Mouse (Mus musculus) limb, embryonic 14.5 days (tissue): Measurements from ENCODE around the gene Ssc5d. TPM values are rescaled to one million over a fixed set of nuclear protein-coding genes. Genes with fewer than 3 reads are reported as not detected.
"Not testable (repeated sequence)": the region's sequence is repeated elsewhere in the genome, so short reads cannot be mapped to it uniquely, and the experiment has no call there.

Source experiments
- ATAC-seq: fragments of 200-750 bp; cut with Nextera tagmentation; 2 replicates; pipeline ENCODE4 v1.8.0; 2017; ENCODE audit warnings: low read depth, moderate number of reproducible peaks, moderate TSS enrichment; ENCODE audit not compliant: low FRiP score
- DNase-seq: peaks from one replicate; pipeline ENCODE4 v3.0.0-alpha.2; 2015; ENCODE audit warnings: low spot score
- H3K27ac ChIP-seq: fragments of 300-500 bp; sonication (generic); replicated peaks from 2 replicates; pipeline ENCODE4 v1.5.1; 2014; ENCODE audit warnings: low read depth, mild to moderate bottlenecking, low read length, moderate library complexity, mixed read lengths
- H3K27me3 ChIP-seq: fragments of 300-500 bp; sonication (generic); 2 replicates; pipeline ENCODE4 v1.6.1; 2014; ENCODE audit warnings: low read length, mixed read lengths; ENCODE audit not compliant: control insufficient read depth, insufficient read depth
- H3K36me3 ChIP-seq: fragments of 300-500 bp; sonication (generic); 2 replicates; pipeline ENCODE4 v1.6.1; 2014; ENCODE audit warnings: mild to moderate bottlenecking, low read length, moderate library complexity, mixed read lengths; ENCODE audit not compliant: control insufficient read depth, insufficient read depth
- H3K4me1 ChIP-seq: fragments of 300-500 bp; sonication (generic); 2 replicates; pipeline ENCODE4 v1.6.1; 2014; ENCODE audit warnings: antibody characterized with exemption, low read length, mixed read lengths; ENCODE audit not compliant: control insufficient read depth, insufficient read depth
- H3K4me2 ChIP-seq: fragments of 300-500 bp; sonication (generic); replicated peaks from 2 replicates; pipeline ENCODE4 v1.6.1; 2014; ENCODE audit warnings: low read depth, mild to moderate bottlenecking, low read length, moderate library complexity; ENCODE audit not compliant: severe bottlenecking
- H3K4me3 ChIP-seq: fragments of 300-500 bp; sonication (generic); replicated peaks from 2 replicates; pipeline ENCODE4 v1.5.1; 2014; ENCODE audit warnings: low read length
- H3K9ac ChIP-seq: fragments of 300-500 bp; sonication (generic); 2 replicates; pipeline ENCODE4 v1.6.1; 2014; ENCODE audit warnings: mild to moderate bottlenecking, low read depth, low read length, moderate library complexity; ENCODE audit not compliant: severe bottlenecking
- H3K9me3 ChIP-seq: fragments of 300-500 bp; sonication (generic); 2 replicates; pipeline ENCODE4 v1.6.1; 2016; ENCODE audit warnings: low read length; ENCODE audit not compliant: control insufficient read depth
- POLR2A ChIP-seq: fragments of 200-500 bp; IDR thresholded peaks from 2 replicates; pipeline ENCODE4 v1.8.0; 2012; ENCODE audit warnings: inconsistent platforms, mild to moderate bottlenecking, moderate library complexity, borderline replicate concordance; ENCODE audit not compliant: insufficient read depth, insufficient read length; ENCODE audit errors: extremely low read depth
- WGBS: fragments of 180-500 bp; shearing (Covaris S2); extraction: QIAGEN DNeasy Blood & Tissue Kit; methylation state at CpG from one replicate; pipeline ENCODE4 v1.1.7; 2014; 5-methylcytosine and 5-hydroxymethylcytosine counted together
- polyA plus RNA-seq, 2 experiments: library from polyadenylated mRNA; depleted of rRNA in 1 of 2; stranded (reverse) in 1 of 2; unstranded in 1 of 2; fragments of >200 nt; fragmentation: Nextera tagmentation in 1 of 2; extraction: Ambion mirVana in 1 of 2; gene quantifications; 2 replicates each; pipeline versions ENCODE4 v1.2.1 to v1.2.3; 2012 to 2014

Ssc5d gene
- 38.1 and 48.4 TPM in 2 replicates for polyA plus RNA-seq (2012; rRNA removed)
- polyA plus RNA-seq (2014; fragmentation: Nextera tagmentation; extraction: Ambion mirVana), result 13.2 and 13.6 TPM in 2 replicates

DNA sequence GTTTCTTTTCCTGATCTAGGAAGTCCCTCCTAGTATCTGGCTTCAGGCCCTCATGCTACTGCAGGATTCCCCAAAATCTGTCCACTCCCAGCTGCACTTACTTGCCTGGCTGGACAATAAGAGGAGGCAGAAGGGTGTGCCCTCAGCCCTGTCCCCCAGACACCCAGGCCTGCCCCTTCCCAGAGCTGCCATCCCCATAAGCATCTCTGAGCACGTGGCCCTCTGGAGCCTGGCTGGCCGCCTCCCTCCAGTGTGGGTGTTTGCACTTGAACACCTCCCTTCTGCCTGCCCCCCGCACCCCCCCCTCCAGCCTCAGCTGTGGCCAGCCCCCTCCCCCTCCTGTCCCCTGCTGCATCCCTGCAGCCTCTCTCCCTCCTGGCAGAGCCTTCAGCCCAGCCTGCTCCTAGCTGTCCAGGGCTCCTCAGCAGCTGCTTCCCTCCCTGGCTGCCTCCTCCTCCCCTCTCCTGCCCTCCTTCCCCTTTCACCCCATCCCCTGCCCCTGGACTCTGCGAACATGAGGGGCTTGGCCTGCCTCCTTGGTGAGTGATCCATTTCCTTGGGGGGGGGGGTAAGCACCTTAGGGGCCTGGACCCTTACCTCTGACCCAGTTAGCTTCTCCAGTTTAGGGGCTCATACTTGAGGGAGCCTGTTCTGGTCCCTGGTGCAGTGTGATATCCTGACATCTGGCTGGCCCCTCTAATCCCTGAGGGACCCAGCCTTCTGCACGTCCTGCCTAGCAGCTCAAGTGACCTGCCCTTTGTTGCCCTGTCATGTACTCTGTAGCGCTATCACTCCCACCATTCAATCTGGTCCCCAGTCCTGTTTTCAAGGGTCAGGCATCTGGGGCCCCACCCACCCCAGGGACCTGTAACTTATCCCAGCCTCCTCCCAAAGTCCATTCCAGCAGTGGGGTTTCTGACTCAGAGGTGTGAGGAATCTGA, at the start of gene Ssc5d:
TSS of gene Ssc5d (plus strand) at position 345 of the 941 bp plus-strand sequence.
- H3K4me2 ChIP-seq, result peak within 1 kb of the TSS; percentile 87
- DNase-seq (peak; percentile 64), ATAC-seq (peak; percentile 35)
- 23% methylated on average over 6 of the region's 6 CpGs for WGBS
- no peak for TF ChIP-seq POLR2A
- no peaks in the 10 kb centered on the region for H3K27me3 ChIP-seq
- peak within 1 kb of the TSS; percentile 92 for H3K27ac ChIP-seq
- H3K4me3 ChIP-seq, result peak within 1 kb of the TSS; percentile 33; the same call in 1 of the 2 replicates
- peaks cover 9% of the 10 kb centered on the region for H3K36me3 ChIP-seq
- peak within 1 kb of the TSS; percentile 55 for H3K9ac ChIP-seq
- H3K9me3 ChIP-seq, result no peaks in the 10 kb centered on the region
- peaks cover 49% of the 10 kb centered on the region for H3K4me1 ChIP-seq

DNA sequence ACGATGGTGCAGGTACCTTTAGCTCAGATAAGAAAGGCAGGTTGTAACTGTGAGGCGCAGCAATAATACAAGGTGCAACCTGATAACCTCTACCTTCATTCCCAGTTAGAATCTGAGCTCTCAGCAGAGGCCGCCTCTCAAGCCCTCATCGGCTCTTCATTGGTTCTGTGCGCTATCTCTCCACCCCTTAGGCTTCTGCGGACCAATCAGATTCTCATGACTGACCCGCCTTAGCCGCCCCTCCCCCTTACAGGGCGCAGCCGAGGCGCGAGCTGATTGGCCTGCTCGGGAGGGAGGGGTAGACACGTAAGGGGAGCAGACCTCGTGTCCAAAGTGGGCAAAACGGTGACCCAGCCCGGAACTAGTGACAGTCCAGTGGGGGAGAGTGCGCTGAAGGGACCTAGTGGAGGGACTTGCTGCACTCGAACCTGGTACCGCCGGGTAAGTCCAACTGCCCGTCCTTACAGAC, 48.8 kb upstream of the Ssc5d start, which contains the start of gene Isoc2a:
TSS of gene Isoc2a (plus strand) at position 401 of the 469 bp plus-strand sequence.
- Histone ChIP-seq H3K36me3 (no peaks in the 10 kb centered on the region), H3K4me1 (peaks cover 5% of the 10 kb centered on the region; the same call in 1 of the 2 replicates), H3K9ac (peak within 1 kb of the TSS; percentile 60), H3K27me3 (no peaks in the 10 kb centered on the region), H3K4me3 (peak within 1 kb of the TSS; percentile 58), H3K4me2 (peak within 1 kb of the TSS; percentile 83), H3K27ac (no peak within 1 kb of the TSS), H3K9me3 (no peaks in the 10 kb centered on the region)
- WGBS, result under 1% methylated on average over 17 of the region's 22 CpGs
- ATAC-seq (peak; percentile 100), DNase-seq (peak; percentile 93)
- peak; percentile 46; the same call in 1 of the 2 replicates for TF ChIP-seq POLR2A

DNA sequence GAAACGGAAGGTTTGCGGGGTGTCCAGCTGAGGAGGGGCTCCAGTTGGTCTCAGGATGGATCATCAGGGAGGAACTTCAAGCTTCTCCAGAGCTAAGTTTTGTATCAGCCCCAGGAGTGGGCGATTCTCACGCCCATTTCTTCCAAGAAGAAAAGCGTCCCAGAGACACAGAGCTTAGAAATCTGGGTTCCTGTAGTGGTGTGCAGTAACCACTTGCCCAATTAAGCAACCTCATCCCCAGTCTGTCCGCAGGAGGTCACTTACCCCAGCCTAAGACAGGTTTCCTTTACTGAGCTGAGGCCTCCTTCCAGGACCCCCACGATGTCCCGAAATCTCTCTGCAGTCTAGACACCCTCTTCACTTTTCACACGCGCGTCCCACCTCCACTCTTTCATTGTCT, 48.4 kb upstream of the Ssc5d start:
- Histone ChIP-seq H3K4me3 (peak overlapping the region; percentile 58), H3K27ac (no peak overlapping the region), H3K4me1 (peaks cover 5% of the 10 kb centered on the region; the same call in 1 of the 2 replicates), H3K36me3 (no peaks in the 10 kb centered on the region), H3K27me3 (no peaks in the 10 kb centered on the region), H3K9me3 (no peaks in the 10 kb centered on the region), H3K4me2 (peak overlapping the region; percentile 83), H3K9ac (peak overlapping the region; percentile 60)
- TF ChIP-seq POLR2A, result no peak
- DNase-seq, result no peak
- WGBS, result 4% methylated on average over 10 of the region's 11 CpGs
- no peak; the same call in 1 of the 2 replicates for ATAC-seq

DNA sequence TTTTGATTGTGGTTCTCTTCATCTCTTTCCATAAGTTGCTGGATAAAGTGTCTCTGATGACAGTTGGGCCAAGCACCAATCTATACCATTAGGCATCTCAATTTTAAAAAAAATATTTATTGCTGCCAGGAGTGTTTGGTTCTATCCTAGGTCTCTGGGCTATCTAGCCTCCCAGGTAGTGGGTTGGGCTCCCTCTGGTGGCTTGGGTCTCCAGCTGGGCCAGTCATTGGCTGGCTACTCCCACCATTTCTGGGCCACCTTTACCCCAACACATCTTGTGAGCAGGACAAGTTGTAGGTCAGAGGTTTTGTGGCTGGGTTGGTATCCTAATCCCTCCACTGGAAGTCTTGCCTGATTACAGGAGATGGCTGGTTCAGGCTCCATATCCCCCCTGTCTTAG, 47.4 kb upstream of the Ssc5d start:
- H3K9me3 ChIP-seq, result no peaks in the 10 kb centered on the region
- H3K27me3 ChIP-seq, result no peaks in the 10 kb centered on the region
- ATAC-seq (no peak), DNase-seq (no peak)
- no peaks in the 10 kb centered on the region for H3K36me3 ChIP-seq
- H3K4me2 ChIP-seq, result peak overlapping the region; percentile 83; the same call in 1 of the 2 replicates
- TF ChIP-seq POLR2A, result no peak
- H3K4me3 ChIP-seq, result no peak overlapping the region
- no peak overlapping the region for H3K9ac ChIP-seq
- H3K4me1 ChIP-seq, result peaks cover 5% of the 10 kb centered on the region; the same call in 1 of the 2 replicates
- H3K27ac ChIP-seq, result no peak overlapping the region

DNA sequence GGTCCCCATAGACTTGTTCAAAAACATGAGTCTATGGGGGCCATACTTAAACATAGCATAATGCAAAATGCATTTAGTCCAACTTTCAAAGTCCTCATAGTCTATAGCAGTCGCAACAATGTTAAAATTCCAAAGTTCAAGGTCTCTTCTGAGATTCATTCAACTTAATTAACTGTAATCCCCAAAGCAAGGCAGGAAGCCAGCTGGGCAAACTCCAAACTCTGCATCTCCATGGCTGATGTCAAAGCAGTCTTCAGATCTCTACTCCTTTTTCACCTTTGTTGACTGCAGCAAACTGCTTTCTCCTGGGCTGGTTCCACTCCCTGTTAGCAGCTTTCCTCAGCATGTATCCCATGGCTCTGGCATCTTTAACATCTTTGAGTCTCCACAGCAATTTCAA, 46.5 kb upstream of the Ssc5d start:
- DNase-seq, H3K4me2 ChIP-seq, ATAC-seq, H3K27ac ChIP-seq, H3K9ac ChIP-seq, H3K4me3 ChIP-seq, H3K27me3 ChIP-seq, H3K9me3 ChIP-seq, H3K36me3 ChIP-seq, H3K4me1 ChIP-seq: not testable (repeated sequence)
- 80% methylated on average over 1 of the region's 1 CpGs for WGBS
